Mouse (Mus musculus): ENCODE results near the gene Arl9. TPM values are rescaled to one million over a fixed set of nuclear protein-coding genes. Genes with fewer than 3 reads are reported as not detected.

The Arl9 gene
- polyA plus RNA-seq, 1 experiment from 2014 or later = not detected

DNA sequence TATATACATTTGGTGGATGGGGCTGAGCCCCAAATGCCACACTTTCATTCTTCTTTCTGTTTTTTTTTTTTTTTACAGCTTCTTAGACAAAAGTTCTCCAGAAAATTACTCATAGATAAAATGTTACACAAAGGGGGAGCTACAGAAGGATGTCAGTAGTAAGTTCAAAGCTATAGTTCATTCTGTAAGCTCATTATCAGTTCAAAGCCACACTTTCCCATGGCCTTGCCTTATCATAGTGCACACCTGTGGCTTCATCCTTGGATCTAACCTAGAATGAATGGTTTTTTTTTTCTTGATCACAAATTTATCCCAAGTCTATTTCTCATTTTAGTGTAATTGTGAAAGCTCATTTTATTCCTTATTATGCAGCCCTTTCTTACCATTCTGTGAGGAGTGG lies 35.5 kb downstream of the Arl9 start:
- DNase-seq (ENCODE audit: low spot score) = no peak
- no peak overlapping the region for H3K27ac ChIP-seq (replicated peaks)
- H3K36me3 ChIP-seq = no peaks in the 10 kb centered on the region
- no peaks in the 10 kb centered on the region for H3K4me1 ChIP-seq
- H3K4me3 ChIP-seq = no peak overlapping the region
- H3K9me3 ChIP-seq (replicated peaks) = no peaks in the 10 kb centered on the region
- H3K27me3 ChIP-seq (ENCODE audit: low read depth, poor library complexity, severe bottlenecking) = no peaks in the 10 kb centered on the region

DNA sequence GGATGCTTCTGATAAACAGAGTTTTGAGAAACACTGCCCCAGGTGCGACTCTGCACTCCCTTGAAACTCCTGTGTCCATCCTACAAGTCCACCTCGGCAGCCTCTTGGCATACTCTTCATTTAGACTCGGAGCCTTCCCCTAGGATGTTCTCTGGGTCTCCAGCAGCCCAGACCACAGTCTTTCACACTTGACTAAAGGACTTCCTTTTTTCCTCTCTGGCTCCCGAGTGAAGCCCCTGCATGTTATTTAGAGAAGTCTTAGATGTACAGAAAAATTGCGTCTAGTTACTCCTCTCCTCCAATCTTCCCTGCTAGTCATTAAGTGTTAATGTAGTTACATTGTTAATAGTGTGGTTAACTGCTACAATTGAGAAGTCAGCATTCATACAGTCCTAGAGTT lies 40.5 kb downstream of the Arl9 start:
- no peak for DNase-seq (ENCODE audit: low spot score)
- Histone ChIP-seq H3K9me3 (replicated peaks) (no peaks in the 10 kb centered on the region), H3K27ac (replicated peaks) (no peak overlapping the region), H3K36me3 (no peaks in the 10 kb centered on the region), H3K27me3 (ENCODE audit: low read depth, poor library complexity, severe bottlenecking) (no peaks in the 10 kb centered on the region), H3K4me1 (no peaks in the 10 kb centered on the region), H3K4me3 (no peak overlapping the region)
- WGBS = 75% methylated on average over 5 of the region's 5 CpGs

DNA sequence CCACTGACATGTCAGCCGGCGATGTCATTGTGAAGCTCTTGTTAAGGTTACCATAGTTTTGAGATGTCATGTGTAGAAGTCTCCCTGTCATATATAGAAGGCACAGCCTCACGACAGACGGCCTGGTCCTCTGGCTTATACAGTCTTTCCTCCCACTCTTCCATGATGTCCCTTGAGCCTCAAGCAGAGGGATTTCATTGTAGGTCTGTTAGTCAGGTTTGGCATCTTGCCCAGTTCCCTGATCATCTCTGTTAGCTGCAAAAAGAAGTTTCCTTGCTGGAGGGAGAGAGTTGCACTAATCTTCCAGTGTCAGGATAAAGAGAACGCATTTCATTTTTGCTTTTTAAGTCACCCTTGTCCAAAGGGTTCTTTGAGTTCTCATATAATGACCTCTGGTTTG lies 48.8 kb downstream of the Arl9 start:
- no peak overlapping the region for H3K4me3 ChIP-seq
- no peak overlapping the region for H3K27ac ChIP-seq (replicated peaks)
- H3K4me1 ChIP-seq = 0 out of 2 replicates have a peak, but pooled peaks cover 1% of the 10 kb centered on the region
- H3K9me3 ChIP-seq (replicated peaks) = no peaks in the 10 kb centered on the region
- no peak for DNase-seq (ENCODE audit: low spot score)
- no peaks in the 10 kb centered on the region for H3K36me3 ChIP-seq
- 93% methylated on average over 5 of the region's 5 CpGs for WGBS
- H3K27me3 ChIP-seq (ENCODE audit: low read depth, poor library complexity, severe bottlenecking) = no peaks in the 10 kb centered on the region; the same call in 1 of the 2 replicates

DNA sequence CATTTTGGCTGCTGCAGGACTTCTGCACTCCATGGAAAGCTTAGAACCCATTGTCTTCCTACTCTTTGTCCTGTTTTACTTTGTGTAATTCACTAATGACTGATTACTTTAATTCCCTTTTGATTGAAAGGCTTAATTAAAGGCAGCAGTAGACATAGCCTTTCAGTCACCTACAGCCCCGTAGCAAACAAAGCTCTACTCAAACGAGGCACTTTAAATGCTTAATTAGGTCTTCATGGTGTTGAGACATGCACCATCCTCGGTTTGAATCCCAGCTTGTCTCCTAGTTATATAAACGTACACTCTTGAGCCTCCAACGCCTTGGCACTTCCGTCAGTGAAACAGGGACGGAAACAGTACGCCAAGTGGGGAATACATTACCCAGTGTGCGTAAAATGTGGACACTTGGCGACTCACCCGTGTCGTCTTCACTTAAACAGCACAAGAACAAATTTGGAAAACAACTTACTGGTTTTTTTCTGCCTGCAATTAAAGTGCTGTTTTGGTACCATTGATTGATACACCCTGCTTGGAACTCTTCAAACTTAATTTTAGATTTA lies 53.1 kb downstream of the Arl9 start:
- Histone ChIP-seq H3K9me3 (replicated peaks) (no peaks in the 10 kb centered on the region), H3K27ac (replicated peaks) (no peak overlapping the region), H3K4me1 (peaks cover 19% of the 10 kb centered on the region), H3K4me3 (no peak overlapping the region), H3K36me3 (no peaks in the 10 kb centered on the region), H3K27me3 (ENCODE audit: low read depth, poor library complexity, severe bottlenecking) (peaks cover 16% of the 10 kb centered on the region)
- no peak for DNase-seq (ENCODE audit: low spot score)
- WGBS = 59% methylated on average over 12 of the region's 12 CpGs

Other genes with a start within 250 kb of the Arl9 start
- gene Aasdh, start 98.5 kb upstream of the Arl9 start, polyA plus RNA-seq (2016; fragmentation: Nextera tagmentation; extraction: Ambion mirVana) = 22.3 and 24.3 TPM in 2 replicates
- gene Paics, start 52.7 kb upstream of the Arl9 start, polyA plus RNA-seq (2016; fragmentation: Nextera tagmentation; extraction: Ambion mirVana) = 444 and 484 TPM in 2 replicates
- 46.1 and 58.0 TPM in 2 replicates for gene Ppat, start 52.5 kb upstream of the Arl9 start, polyA plus RNA-seq (2016; fragmentation: Nextera tagmentation; extraction: Ambion mirVana)
- gene Srp72, start 29.4 kb upstream of the Arl9 start, polyA plus RNA-seq (2016; fragmentation: Nextera tagmentation; extraction: Ambion mirVana) = 78.5 and 81.2 TPM in 2 replicates
- gene Thegl, start 12.0 kb downstream of the Arl9 start, polyA plus RNA-seq (2016; fragmentation: Nextera tagmentation; extraction: Ambion mirVana) = 0.12 TPM in 1 of 2 replicates, not detected in the other
- gene Hopx, start 111.1 kb downstream of the Arl9 start, polyA plus RNA-seq (2016; fragmentation: Nextera tagmentation; extraction: Ambion mirVana) = 0.14 TPM in 1 of 2 replicates, not detected in the other
- 0.53 and 0.86 TPM in 2 replicates for gene Spink2, start 207.4 kb downstream of the Arl9 start, polyA plus RNA-seq (2016; fragmentation: Nextera tagmentation; extraction: Ambion mirVana)

All from midbrain, embryonic 10.5 days (tissue).